ENCODE assay signal across 20 mouse cellular contexts in the genomic region with DNA sequence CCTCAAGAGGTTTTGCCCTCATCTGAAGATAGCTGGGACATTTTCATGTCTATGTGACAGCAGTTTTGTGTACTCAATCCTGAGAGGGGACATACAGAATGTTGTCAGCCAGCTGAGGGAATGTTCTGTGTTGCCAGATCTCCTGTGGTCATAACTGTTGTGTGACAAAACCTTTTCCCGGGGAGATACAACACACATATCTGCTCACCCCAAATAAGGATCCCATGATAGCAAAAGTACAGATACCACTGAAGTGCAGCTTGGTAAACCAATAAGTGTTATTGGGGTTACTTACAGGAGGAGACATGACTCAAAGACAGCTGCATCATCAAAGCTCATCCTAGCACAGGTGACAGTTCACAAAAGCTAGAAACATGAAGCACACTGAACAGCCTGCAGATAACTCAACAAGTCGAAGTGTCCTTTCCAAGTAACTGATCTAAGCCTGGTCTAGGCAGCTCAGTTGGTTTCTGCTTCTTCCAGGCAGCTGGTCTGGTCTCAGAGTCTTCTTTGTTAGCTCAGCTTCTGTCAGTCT. TPM values are rescaled to one million over a fixed set of nuclear protein-coding genes. Genes with fewer than 3 reads are reported as not detected.
DNase-seq lines count a peak whose midpoint lies in the region; ATAC-seq and TF ChIP-seq lines count a peak whose summit lies in the region.
"Had no signal": no experiment of that assay in that cellular context is flagged by ENCODE, and none has a peak within 500 bp of the region (broad histone marks: within the 10 kb centered on the region; RNA-seq: fewer than 3 reads in every experiment).

No protein-coding gene starts in this region.

- peak overlapping the region; percentile 2 for H3K27ac ChIP-seq in liver, embryonic 15.5 days (replicated peaks)
- no peak overlapping the region; the same call in 1 of the 2 replicates for H3K27ac ChIP-seq in MEL (ENCODE audit: control insufficient read depth, low read depth, low read length)
- no peak overlapping the region for H3K27ac ChIP-seq in forebrain, embryonic 12.5 days
- H3K27ac ChIP-seq: embryonic facial prominence, embryonic 12.5 days; heart, adult 2 months; hindbrain, embryonic 15.5 days had no signal

- DNase-seq in liver (no peak), A20 (ENCODE audit: low read depth, low spot score) (peak; percentile 23), MEL (ENCODE audit: low read depth, low spot score) (peak; percentile 19)
- peak; percentile 58 for DNase-seq in thymus, postnatal 25 days
- no peak for DNase-seq in left cerebral cortex, postnatal 14 days (ENCODE audit: low spot score in 2 of 2)
- DNase-seq: adrenal gland, postnatal 14 days; cerebellum, adult 11-12 months; cerebellum, adult 9-10 months; cerebellum, postnatal 25 days; gastrocnemius, postnatal 14 days; heart, adult 2 months; heart, postnatal 36 days had no signal

- H3K27me3 ChIP-seq in liver, embryonic 15.5 days, result no peaks in the 10 kb centered on the region
- H3K27me3 ChIP-seq in MEL (ENCODE audit: control insufficient read depth in 1 of 2, insufficient read depth in 2 of 2, low read length in 2 of 2), result no peaks in the 10 kb centered on the region
- no peaks in the 10 kb centered on the region for H3K27me3 ChIP-seq in forebrain, embryonic 12.5 days
- H3K27me3 ChIP-seq: embryonic facial prominence, embryonic 12.5 days; heart, embryonic 12.5 days; hindbrain, embryonic 15.5 days; Patski had no signal

- H3K36me3 ChIP-seq in liver, embryonic 15.5 days (replicated peaks), result no peaks in the 10 kb centered on the region; the same call in 1 of the 2 replicates
- H3K36me3 ChIP-seq in MEL (ENCODE audit: control insufficient read depth in 1 of 2, insufficient read depth in 2 of 2, low read length in 2 of 2), result peaks cover 0 to 21% of the 10 kb centered on the region in 2 experiments; a peak in 2 of 4 replicates
- H3K36me3 ChIP-seq in forebrain, embryonic 12.5 days (replicated peaks), result no peaks in the 10 kb centered on the region
- H3K36me3 ChIP-seq: embryonic facial prominence, embryonic 12.5 days; heart, embryonic 12.5 days; hindbrain, embryonic 15.5 days had no signal

- intact Hi-C loops in left cerebral cortex, postnatal 14 days (cut with DNase I), result no loop called here

- H3K9me3 ChIP-seq in liver, embryonic 15.5 days (replicated peaks), result no peaks in the 10 kb centered on the region
- no peaks in the 10 kb centered on the region for H3K9me3 ChIP-seq in MEL (replicated peaks; ENCODE audit: insufficient read depth, low read length)
- H3K9me3 ChIP-seq in forebrain, embryonic 12.5 days, result 0 out of 2 replicates have a peak, but pooled peaks cover 2% of the 10 kb centered on the region
- H3K9me3 ChIP-seq: embryonic facial prominence, embryonic 12.5 days; hindbrain, embryonic 15.5 days had no signal

- TF ChIP-seq CTCF in MEL (IDR thresholded peaks at IDR 0.05 in 2 of 3, conservative IDR thresholded peaks at IDR 0.05 in 1 of 3; ENCODE audit: control insufficient read depth in 1 of 3, insufficient read depth in 1 of 3, low read depth in 2 of 3, low read length in 3 of 3, poor library complexity in 1 of 3, severe bottlenecking in 1 of 3), result no peak

- H3K9ac ChIP-seq in liver, embryonic 15.5 days, result no peak overlapping the region
- no peak overlapping the region for H3K9ac ChIP-seq in MEL (ENCODE audit: control insufficient read depth, low read depth, low read length, poor library complexity, severe bottlenecking)
- no peak overlapping the region for H3K9ac ChIP-seq in forebrain, embryonic 12.5 days
- H3K9ac ChIP-seq: embryonic facial prominence, embryonic 12.5 days; heart, embryonic 12.5 days; hindbrain, embryonic 15.5 days had no signal

- no peak for TF ChIP-seq POLR2A in MEL (IDR thresholded peaks at IDR 0.05; ENCODE audit: control insufficient read depth in 1 of 2, insufficient read depth in 1 of 2, low read depth in 1 of 2, low read length in 2 of 2, poor library complexity in 1 of 2)

- H3K4me2 ChIP-seq in liver, embryonic 15.5 days, result no peak overlapping the region
- H3K4me2 ChIP-seq in forebrain, embryonic 12.5 days, result no peak overlapping the region
- H3K4me2 ChIP-seq: embryonic facial prominence, embryonic 12.5 days; heart, embryonic 12.5 days; hindbrain, embryonic 15.5 days had no signal

- peaks cover 75% of the 10 kb centered on the region for H3K4me1 ChIP-seq in liver, embryonic 15.5 days (replicated peaks)
- peaks cover 8 to 30% of the 10 kb centered on the region in 2 experiments for H3K4me1 ChIP-seq in MEL (ENCODE audit: control insufficient read depth in 1 of 2, insufficient read depth in 2 of 2, low read length in 2 of 2)
- H3K4me1 ChIP-seq in forebrain, embryonic 12.5 days, result no peaks in the 10 kb centered on the region
- H3K4me1 ChIP-seq: hindbrain, embryonic 15.5 days had no signal

- H3K79me2 ChIP-seq in MEL (ENCODE audit: control insufficient read depth, insufficient read depth, low read length, poor library complexity), result no peaks in the 10 kb centered on the region

- no peak overlapping the region for H3K4me3 ChIP-seq in liver, embryonic 15.5 days (replicated peaks)
- no peak overlapping the region for H3K4me3 ChIP-seq in MEL (ENCODE audit: control insufficient read depth in 1 of 2, insufficient read depth in 1 of 2, low read depth in 2 of 2, low read length in 2 of 2)
- no peak overlapping the region for H3K4me3 ChIP-seq in forebrain, embryonic 12.5 days (replicated peaks)
- H3K4me3 ChIP-seq: embryonic facial prominence, embryonic 12.5 days; heart, adult 2 months; heart, embryonic 12.5 days; hindbrain, embryonic 15.5 days had no signal

- no peak for TF ChIP-seq RAD21 in MEL (IDR thresholded peaks at IDR 0.05; ENCODE audit: low read depth, low read length)

- ATAC-seq in liver, embryonic 15.5 days (ENCODE audit: insufficient read depth), result no peak
- no peak for ATAC-seq in forebrain, embryonic 12.5 days (ENCODE audit: low FRiP score)
- ATAC-seq: activated CD4-positive, CD25-positive, alpha-beta regulatory T cell, adult 4 months; forebrain, embryonic 16.5 days; Patski had no signal

- peak; percentile 51 to 65; a peak in 3 of 4 replicates for TF ChIP-seq EP300 in MEL (IDR thresholded peaks at IDR 0.05; ENCODE audit: low read depth in 1 of 2, low read length in 2 of 2)

- WGBS in liver, embryonic 15.5 days (ENCODE audit: insufficient replicate concordance), result 41% methylated on average over 2 of the region's 2 CpGs
- 84% methylated on average over 2 of the region's 2 CpGs for WGBS in forebrain, embryonic 12.5 days

TF ChIP-seq in MEL, 35 proteins besides CTCF, POLR2A, EP300 and RAD21:
- TF ChIP-seq USF1 (IDR thresholded peaks at IDR 0.05; ENCODE audit: low read depth, low read length) (no peak), SMC3 (IDR thresholded peaks at IDR 0.05; ENCODE audit: low read depth, low read length) (no peak), MAFK (IDR thresholded peaks at IDR 0.05; ENCODE audit: borderline replicate concordance, low read depth, low read length) (no peak), ETS1 (IDR thresholded peaks at IDR 0.05; ENCODE audit: low read depth, low read length) (peak; percentile 46; the same call in 1 of the 2 replicates), TCF12 (IDR thresholded peaks at IDR 0.05; ENCODE audit: low read depth, low read length) (peak; percentile 47; the same call in 1 of the 2 replicates), GATA1 (IDR thresholded peaks at IDR 0.05; ENCODE audit: low read depth, low read length) (no peak; the same call in 1 of the 2 replicates), SIN3A (IDR thresholded peaks at IDR 0.05; ENCODE audit: low read length) (no peak), NELFE (IDR thresholded peaks at IDR 0.05; ENCODE audit: low read depth, low read length) (no peak), JUND (IDR thresholded peaks at IDR 0.05; ENCODE audit: low read depth, low read length) (no peak), ZNF384 (IDR thresholded peaks at IDR 0.05; ENCODE audit: low read depth, low read length) (no peak), MYB (IDR thresholded peaks at IDR 0.05; ENCODE audit: low read depth, low read length) (no peak), ELF1 (IDR thresholded peaks at IDR 0.05; ENCODE audit: low read depth, low read length) (no peak)

RNA-seq across cellular contexts. Expression of a gene that starts 34.7 kb away (rescaled TPM):
- 9.0 and 9.1 TPM in 2 replicates for polyA plus RNA-seq in liver, embryonic 15.5 days (2015; fragmentation: Nextera tagmentation; extraction: Ambion mirVana)
- 23.6 and 30.7 TPM in 2 replicates for total RNA-seq in MEL (2012; rRNA removed)
- 10 to 100 TPM in 1 of 2 experiments, not detected in 1; 29.2 TPM for polyA plus RNA-seq in MEL (2012; ENCODE audit: insufficient read depth in 1 of 2, insufficient read length in 2 of 2, low read depth in 1 of 2, low replicate concordance in 2 of 2, missing spikeins in 1 of 2)
- 4.7 and 4.9 TPM in 2 replicates for polyA plus RNA-seq in forebrain, embryonic 12.5 days (2016; fragmentation: Nextera tagmentation; extraction: Ambion mirVana)
- 1 to 10 TPM; 2.9 to 3.5 TPM for total RNA-seq in left cerebral cortex, postnatal 14 days (2021)

Comparison
In these comparisons a context has a peak if more than half of its experiments do, and no peak if none do; other contexts are left out.
1. DNase-seq: peak in A20 (single experiment), MEL (single experiment) and thymus, postnatal 25 days (single experiment); none in liver (single experiment) and left cerebral cortex, postnatal 14 days (0 of 2).